Mouse (Mus musculus) stomach, embryonic 16.5 days (tissue): ENCODE results near the gene Aph1b. TPM values are rescaled to one million over a fixed set of nuclear protein-coding genes. Genes with fewer than 3 reads are reported as not detected.

ENCODE experiments used
- ATAC-seq: fragments of 200-750 bp; cut with Nextera tagmentation; 2 replicates; pipeline ENCODE4 v1.8.0; 2017; ENCODE audit warnings: moderate number of reproducible peaks, moderate TSS enrichment; ENCODE audit not compliant: insufficient read depth, low FRiP score
- H3K27ac ChIP-seq: fragments of 300-500 bp; sonication (generic); 2 replicates; pipeline ENCODE4 v1.5.1; 2014; ENCODE audit warnings: low read length
- H3K27me3 ChIP-seq: fragments of 300-500 bp; sonication (generic); 2 replicates; pipeline ENCODE4 v1.6.1; 2014; ENCODE audit warnings: low read length, control low read depth, mixed read lengths; ENCODE audit not compliant: control insufficient read depth, insufficient read depth
- H3K36me3 ChIP-seq: fragments of 300-500 bp; sonication (generic); 2 replicates; pipeline ENCODE4 v1.6.1; 2014; ENCODE audit warnings: low read length; ENCODE audit not compliant: control insufficient read depth, insufficient read depth
- H3K4me1 ChIP-seq: fragments of 300-500 bp; sonication (generic); 2 replicates; pipeline ENCODE4 v1.6.1; 2014; ENCODE audit warnings: low read length, control low read depth, mixed read lengths; ENCODE audit not compliant: control insufficient read depth, insufficient read depth
- H3K4me2 ChIP-seq: fragments of 300-500 bp; sonication (generic); 2 replicates; pipeline ENCODE4 v1.6.1; 2014; ENCODE audit warnings: low read depth, low read length, mixed read lengths
- H3K4me3 ChIP-seq: fragments of 300-500 bp; sonication (generic); replicated peaks from 2 replicates; pipeline ENCODE4 v1.5.1; 2014; ENCODE audit warnings: mild to moderate bottlenecking, low read length
- H3K9ac ChIP-seq: fragments of 300-500 bp; sonication (generic); 2 replicates; pipeline ENCODE4 v1.6.1; 2014; ENCODE audit warnings: low read length
- H3K9me3 ChIP-seq: fragments of 300-500 bp; sonication (generic); replicated peaks from 2 replicates; pipeline ENCODE4 v1.6.1; 2016; ENCODE audit warnings: low read length, control low read depth; ENCODE audit not compliant: control insufficient read depth
- WGBS: fragments of 180-500 bp; shearing (Covaris S2); extraction: QIAGEN DNeasy Blood & Tissue Kit; methylation state at CpG from one replicate; pipeline ENCODE4 v1.1.7; 2014; 5-methylcytosine and 5-hydroxymethylcytosine counted together
- polyA plus RNA-seq: library from polyadenylated mRNA; unstranded; fragments of >200 nt; fragmentation: Nextera tagmentation; extraction: Ambion mirVana; gene quantifications from 2 replicates; pipeline ENCODE4 v1.2.1, GENCODE M21; 2015

Aph1b gene
- polyA plus RNA-seq, 1 experiment from 2014 or later, result 11.6 TPM

GRCm38 (mm10) chr9:66768721-66769120 is 26.6 kb downstream of the Aph1b start:
- H3K9ac ChIP-seq, result no peak overlapping the region
- no peaks in the 10 kb centered on the region for H3K4me1 ChIP-seq
- 100% methylated on average over 1 of the region's 1 CpGs for WGBS
- no peaks in the 10 kb centered on the region for H3K27me3 ChIP-seq
- no peaks in the 10 kb centered on the region for H3K9me3 ChIP-seq
- H3K4me3 ChIP-seq, result no peak overlapping the region
- no peak overlapping the region for H3K4me2 ChIP-seq
- no peak for ATAC-seq
- H3K27ac ChIP-seq, result no peak overlapping the region
- no peaks in the 10 kb centered on the region for H3K36me3 ChIP-seq

GRCm38 (mm10) chr9:66760991-66761390 is 34.3 kb downstream of the Aph1b start:
- ATAC-seq, result no peak
- Histone ChIP-seq H3K36me3 (no peaks in the 10 kb centered on the region), H3K4me1 (no peaks in the 10 kb centered on the region), H3K27ac (no peak overlapping the region), H3K9ac (no peak overlapping the region), H3K4me2 (no peak overlapping the region), H3K4me3 (no peak overlapping the region), H3K9me3 (no peaks in the 10 kb centered on the region), H3K27me3 (no peaks in the 10 kb centered on the region)
- WGBS, result 54% methylated on average over 1 of the region's 1 CpGs

GRCm38 (mm10) chr9:66752849-66753248 is 42.4 kb downstream of the Aph1b start:
- no peak overlapping the region for H3K9ac ChIP-seq
- no peaks in the 10 kb centered on the region for H3K4me1 ChIP-seq
- WGBS, result 81% methylated on average over 6 of the region's 6 CpGs
- no peak overlapping the region for H3K27ac ChIP-seq
- H3K4me3 ChIP-seq, result no peak overlapping the region
- H3K27me3 ChIP-seq, result no peaks in the 10 kb centered on the region
- ATAC-seq, result no peak
- no peaks in the 10 kb centered on the region for H3K36me3 ChIP-seq
- H3K4me2 ChIP-seq, result no peak overlapping the region
- no peaks in the 10 kb centered on the region for H3K9me3 ChIP-seq

DNA sequence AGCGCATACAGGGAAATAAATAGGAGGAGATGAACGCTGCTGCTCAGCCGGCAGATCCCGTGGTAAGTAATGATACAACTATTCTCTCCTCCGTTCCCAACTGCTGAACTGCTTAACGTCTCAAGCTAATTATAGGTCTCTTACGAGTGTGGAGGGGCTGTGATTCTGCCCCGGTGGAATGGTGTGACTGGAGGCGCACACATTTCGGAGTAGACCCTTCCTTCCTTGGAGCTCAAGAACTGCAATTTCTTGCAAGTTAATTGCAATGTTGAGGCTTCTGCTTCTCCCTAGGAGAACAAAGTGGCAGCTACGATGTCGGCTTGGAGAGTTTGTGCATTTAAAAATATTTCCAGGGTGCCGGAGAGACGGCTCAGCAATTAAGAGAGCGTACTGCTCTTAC is 46.9 kb downstream of the Aph1b start:
- Histone ChIP-seq H3K9ac (no peak overlapping the region), H3K9me3 (no peaks in the 10 kb centered on the region), H3K36me3 (no peaks in the 10 kb centered on the region), H3K27me3 (no peaks in the 10 kb centered on the region), H3K27ac (no peak overlapping the region), H3K4me2 (no peak overlapping the region), H3K4me1 (no peaks in the 10 kb centered on the region), H3K4me3 (no peak overlapping the region)
- 87% methylated on average over 15 of the region's 15 CpGs for WGBS
- ATAC-seq, result no peak

DNA sequence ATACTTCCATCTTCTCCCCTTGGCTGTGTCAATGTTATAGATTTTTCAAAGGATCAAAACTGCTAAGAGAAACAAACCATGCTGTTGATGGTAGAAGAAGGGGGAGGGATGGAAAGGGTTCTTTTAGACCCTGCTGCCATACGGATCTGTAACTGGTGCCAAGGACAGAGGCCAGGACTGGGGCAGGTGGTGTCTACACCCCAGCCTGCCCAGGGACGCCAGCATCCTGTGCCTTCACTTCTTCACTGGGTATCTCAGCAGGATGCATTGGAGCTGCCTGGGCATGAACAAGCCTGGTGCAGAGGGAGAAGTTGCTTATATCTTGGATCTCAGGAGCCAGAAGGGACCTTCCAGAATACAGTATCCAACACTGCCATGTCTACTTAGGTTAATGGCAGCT is 50.8 kb downstream of the Aph1b start:
- Histone ChIP-seq H3K4me1 (no peaks in the 10 kb centered on the region), H3K9me3 (no peaks in the 10 kb centered on the region), H3K36me3 (no peaks in the 10 kb centered on the region), H3K27me3 (no peaks in the 10 kb centered on the region), H3K9ac (no peak overlapping the region), H3K4me2 (no peak overlapping the region), H3K4me3 (no peak overlapping the region), H3K27ac (no peak overlapping the region)
- no peak for ATAC-seq
- 59% methylated on average over 2 of the region's 2 CpGs for WGBS

- no peak overlapping the region for H3K4me2 ChIP-seq
- H3K4me1 ChIP-seq, result no peaks in the 10 kb centered on the region
- no peaks in the 10 kb centered on the region for H3K9me3 ChIP-seq
- no peak overlapping the region for H3K4me3 ChIP-seq
- no peaks in the 10 kb centered on the region for H3K27me3 ChIP-seq
- H3K27ac ChIP-seq, result no peak overlapping the region
- 79% methylated on average over 7 of the region's 7 CpGs for WGBS
- ATAC-seq, result no peak
- no peaks in the 10 kb centered on the region for H3K36me3 ChIP-seq
- no peak overlapping the region for H3K9ac ChIP-seq
Observed at GRCm38 (mm10) chr9:66739516-66739915, 55.8 kb downstream of the Aph1b start.

DNA sequence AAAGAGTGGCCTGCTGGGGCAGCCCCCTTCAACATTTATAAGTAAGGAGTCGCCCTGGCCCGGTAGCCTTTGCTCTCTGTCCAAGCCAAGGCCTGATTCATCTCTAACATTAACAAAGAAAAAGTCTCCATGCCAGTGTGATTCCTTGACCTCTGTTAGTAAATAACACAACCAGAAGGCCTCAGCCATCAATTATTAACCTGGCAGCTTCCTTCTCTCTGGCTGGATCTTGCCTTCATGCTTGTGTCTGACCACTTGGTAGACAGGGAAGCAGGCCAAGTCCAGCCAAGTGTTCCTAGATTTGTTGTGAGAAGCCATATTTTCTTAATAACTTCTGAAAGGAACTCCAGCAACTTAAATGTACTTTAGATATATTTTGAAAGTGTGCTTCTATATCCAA is 58.7 kb downstream of the Aph1b start:
- Histone ChIP-seq H3K4me1 (peaks cover 12% of the 10 kb centered on the region), H3K4me3 (no peak overlapping the region), H3K36me3 (no peaks in the 10 kb centered on the region), H3K27ac (no peak overlapping the region), H3K9ac (no peak overlapping the region), H3K4me2 (no peak overlapping the region), H3K9me3 (no peaks in the 10 kb centered on the region), H3K27me3 (no peaks in the 10 kb centered on the region)
- no peak for ATAC-seq
- WGBS, result 70% methylated on average over 2 of the region's 2 CpGs

GRCm38 (mm10) chr9:66736016-66736415 is 59.3 kb downstream of the Aph1b start:
- Histone ChIP-seq H3K9me3 (no peaks in the 10 kb centered on the region), H3K4me3 (no peak overlapping the region), H3K4me1 (peaks cover 12% of the 10 kb centered on the region), H3K4me2 (no peak overlapping the region), H3K36me3 (no peaks in the 10 kb centered on the region), H3K27me3 (no peaks in the 10 kb centered on the region), H3K27ac (no peak overlapping the region), H3K9ac (no peak overlapping the region)
- WGBS, result 68% methylated on average over 3 of the region's 3 CpGs
- ATAC-seq, result no peak

- Histone ChIP-seq H3K27ac (peak overlapping the region; percentile 34; the same call in 1 of the 2 replicates), H3K27me3 (no peaks in the 10 kb centered on the region), H3K4me3 (no peak overlapping the region), H3K4me1 (peaks cover 12% of the 10 kb centered on the region), H3K4me2 (no peak overlapping the region), H3K9me3 (no peaks in the 10 kb centered on the region), H3K36me3 (no peaks in the 10 kb centered on the region), H3K9ac (no peak overlapping the region)
- 83% methylated on average over 2 of the region's 2 CpGs for WGBS
- ATAC-seq, result no peak
Observed at GRCm38 (mm10) chr9:66735122-66735521, 60.2 kb downstream of the Aph1b start.

- no peaks in the 10 kb centered on the region for H3K36me3 ChIP-seq
- 77% methylated on average over 6 of the region's 6 CpGs for WGBS
- H3K4me1 ChIP-seq, result peaks cover 12% of the 10 kb centered on the region
- H3K27me3 ChIP-seq, result no peaks in the 10 kb centered on the region
- H3K27ac ChIP-seq, result no peak overlapping the region
- H3K4me3 ChIP-seq, result no peak overlapping the region
- ATAC-seq, result no peak
- H3K9me3 ChIP-seq, result no peaks in the 10 kb centered on the region
- H3K9ac ChIP-seq, result no peak overlapping the region
- no peak overlapping the region for H3K4me2 ChIP-seq
Observed at GRCm38 (mm10) chr9:66734568-66734967, 60.7 kb downstream of the Aph1b start.
